Mouse (Mus musculus): Measurements from ENCODE around the gene Muc16. TPM values are rescaled to one million over a fixed set of nuclear protein-coding genes. Genes with fewer than 3 reads are reported as not detected.

Gene Muc16
- total RNA-seq (2014; fragmentation: Nextera tagmentation) (not detected in 2 replicates), total RNA-seq (2017) (0.06 and 0.22 TPM in 2 replicates), polyA plus RNA-seq (2012) (not detected in 2 replicates)

GRCm38 (mm10) chr9:18674480-18675154 is at the start of gene Muc16:
Gene Muc16 (minus strand): TSS chr9:18674530.
- ATAC-seq (ENCODE audit: extremely low read depth, insufficient number of reproducible peaks, low FRiP score, poor library complexity, severe bottlenecking), result no peak
- no peaks in the 10 kb centered on the region for H3K4me1 ChIP-seq (ENCODE audit: insufficient read depth, low read depth, low read length)
- no peak for DNase-seq (ENCODE audit: low spot score)
- TF ChIP-seq GATA1 (IDR thresholded peaks at IDR 0.05; ENCODE audit: borderline replicate concordance, low read length) (no peak), TAL1 (conservative IDR thresholded peaks at IDR 0.05; ENCODE audit: low read depth, low read length) (no peak), POLR2AphosphoS5 (IDR thresholded peaks at IDR 0.05; ENCODE audit: insufficient replicate concordance, low read depth, low read length) (no peak), GATA2 (IDR thresholded peaks at IDR 0.05; ENCODE audit: borderline replicate concordance, low read depth, low read length) (no peak), CTCF (IDR thresholded peaks at IDR 0.05; ENCODE audit: low read depth, low read length) (no peak)
- H3K36me3 ChIP-seq (replicated peaks), result no peaks in the 10 kb centered on the region
- H3K4me3 ChIP-seq (ENCODE audit: low read depth, low read length), result no peak within 1 kb of the TSS
- no peaks in the 10 kb centered on the region for H3K9me3 ChIP-seq (replicated peaks)
- H3K27me3 ChIP-seq (ENCODE audit: insufficient read depth, low read length), result no peaks in the 10 kb centered on the region

GRCm38 (mm10) chr9:18722712-18723099 is 48.4 kb upstream of the Muc16 start:
- TF ChIP-seq POLR2AphosphoS5 (IDR thresholded peaks at IDR 0.05; ENCODE audit: insufficient replicate concordance, low read depth, low read length) (no peak), TAL1 (conservative IDR thresholded peaks at IDR 0.05; ENCODE audit: low read depth, low read length) (no peak), CTCF (IDR thresholded peaks at IDR 0.05; ENCODE audit: low read depth, low read length) (no peak), GATA1 (IDR thresholded peaks at IDR 0.05; ENCODE audit: borderline replicate concordance, low read length) (no peak), GATA2 (IDR thresholded peaks at IDR 0.05; ENCODE audit: borderline replicate concordance, low read depth, low read length) (no peak)
- no peaks in the 10 kb centered on the region for H3K27me3 ChIP-seq (ENCODE audit: insufficient read depth, low read length)
- no peak for ATAC-seq (ENCODE audit: extremely low read depth, insufficient number of reproducible peaks, low FRiP score, poor library complexity, severe bottlenecking)
- H3K4me3 ChIP-seq (ENCODE audit: low read depth, low read length), result no peak overlapping the region
- H3K36me3 ChIP-seq (replicated peaks), result no peaks in the 10 kb centered on the region
- DNase-seq (ENCODE audit: low spot score), result no peak
- no peaks in the 10 kb centered on the region for H3K4me1 ChIP-seq (ENCODE audit: insufficient read depth, low read depth, low read length)
- no peaks in the 10 kb centered on the region for H3K9me3 ChIP-seq (replicated peaks)

DNA sequence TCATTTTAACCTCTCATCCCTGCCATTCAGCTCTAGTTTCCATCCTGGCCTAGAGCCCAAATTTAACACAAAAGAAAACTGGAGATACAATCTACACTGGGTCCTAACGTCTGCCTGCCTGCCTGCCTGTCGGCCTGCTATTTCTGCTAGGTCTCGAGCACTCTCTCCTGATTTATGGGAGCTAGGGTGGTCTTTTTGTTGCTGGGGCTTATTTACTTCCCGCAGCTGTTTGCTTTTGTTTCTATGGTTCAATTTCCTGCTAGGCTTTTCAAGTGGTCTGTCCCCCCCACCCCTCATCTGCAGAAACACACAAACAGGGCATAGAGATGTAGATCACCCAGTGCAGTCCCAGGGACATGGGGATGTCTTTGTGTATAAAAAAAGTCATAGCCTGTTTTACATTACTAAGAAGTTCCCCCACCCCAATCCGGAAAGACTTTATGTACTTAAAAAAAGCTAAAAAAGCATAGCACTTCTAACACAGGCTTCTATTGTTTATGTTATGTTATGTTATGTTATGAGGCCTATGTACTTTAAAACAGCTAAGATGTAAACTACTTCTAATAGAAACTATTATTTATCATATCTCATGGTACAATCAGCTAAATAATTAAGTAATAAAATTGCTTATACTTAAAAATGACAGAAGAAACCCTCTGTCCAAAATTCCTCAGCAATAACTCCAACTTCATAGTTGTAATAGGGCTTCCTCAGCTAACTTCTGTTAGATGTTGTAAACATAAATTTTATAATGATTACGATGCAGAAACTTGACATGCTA is 47.8 kb upstream of the Muc16 start:
- H3K4me1 ChIP-seq (ENCODE audit: insufficient read depth, low read depth, low read length), result no peaks in the 10 kb centered on the region
- no peak overlapping the region for H3K4me3 ChIP-seq (ENCODE audit: low read depth, low read length)
- ATAC-seq (ENCODE audit: extremely low read depth, insufficient number of reproducible peaks, low FRiP score, poor library complexity, severe bottlenecking) (no peak), DNase-seq (ENCODE audit: low spot score) (no peak)
- no peaks in the 10 kb centered on the region for H3K36me3 ChIP-seq (replicated peaks)
- no peaks in the 10 kb centered on the region for H3K27me3 ChIP-seq (ENCODE audit: insufficient read depth, low read length)
- TF ChIP-seq GATA1 (IDR thresholded peaks at IDR 0.05; ENCODE audit: borderline replicate concordance, low read length), result no peak
- TF ChIP-seq TAL1 (conservative IDR thresholded peaks at IDR 0.05; ENCODE audit: low read depth, low read length), result no peak
- no peak for TF ChIP-seq GATA2 (IDR thresholded peaks at IDR 0.05; ENCODE audit: borderline replicate concordance, low read depth, low read length)
- no peak for TF ChIP-seq CTCF (IDR thresholded peaks at IDR 0.05; ENCODE audit: low read depth, low read length)
- TF ChIP-seq POLR2AphosphoS5 (IDR thresholded peaks at IDR 0.05; ENCODE audit: insufficient replicate concordance, low read depth, low read length), result no peak
- H3K9me3 ChIP-seq (replicated peaks), result no peaks in the 10 kb centered on the region

GRCm38 (mm10) chr9:18721011-18721410 is 46.7 kb upstream of the Muc16 start:
- no peak for ATAC-seq (ENCODE audit: extremely low read depth, insufficient number of reproducible peaks, low FRiP score, poor library complexity, severe bottlenecking)

GRCm38 (mm10) chr9:18705628-18706027 is 31.3 kb upstream of the Muc16 start:
- DNase-seq (ENCODE audit: low spot score), result no peak

More at GRCm38 (mm10) chr9:18721011-18721410, 46.7 kb upstream of the Muc16 start:
- DNase-seq (ENCODE audit: low spot score), result no peak
- no peak overlapping the region for H3K4me3 ChIP-seq (ENCODE audit: low read depth, low read length)
- no peak for TF ChIP-seq GATA2 (IDR thresholded peaks at IDR 0.05; ENCODE audit: borderline replicate concordance, low read depth, low read length)
- no peak for TF ChIP-seq GATA1 (IDR thresholded peaks at IDR 0.05; ENCODE audit: borderline replicate concordance, low read length)
- no peak for TF ChIP-seq CTCF (IDR thresholded peaks at IDR 0.05; ENCODE audit: low read depth, low read length)
- TF ChIP-seq TAL1 (conservative IDR thresholded peaks at IDR 0.05; ENCODE audit: low read depth, low read length), result no peak
- TF ChIP-seq POLR2AphosphoS5 (IDR thresholded peaks at IDR 0.05; ENCODE audit: insufficient replicate concordance, low read depth, low read length), result no peak
- H3K27me3 ChIP-seq (ENCODE audit: insufficient read depth, low read length), result no peaks in the 10 kb centered on the region
- H3K4me1 ChIP-seq (ENCODE audit: insufficient read depth, low read depth, low read length), result no peaks in the 10 kb centered on the region
- H3K9me3 ChIP-seq (replicated peaks), result no peaks in the 10 kb centered on the region
- no peaks in the 10 kb centered on the region for H3K36me3 ChIP-seq (replicated peaks)

DNA sequence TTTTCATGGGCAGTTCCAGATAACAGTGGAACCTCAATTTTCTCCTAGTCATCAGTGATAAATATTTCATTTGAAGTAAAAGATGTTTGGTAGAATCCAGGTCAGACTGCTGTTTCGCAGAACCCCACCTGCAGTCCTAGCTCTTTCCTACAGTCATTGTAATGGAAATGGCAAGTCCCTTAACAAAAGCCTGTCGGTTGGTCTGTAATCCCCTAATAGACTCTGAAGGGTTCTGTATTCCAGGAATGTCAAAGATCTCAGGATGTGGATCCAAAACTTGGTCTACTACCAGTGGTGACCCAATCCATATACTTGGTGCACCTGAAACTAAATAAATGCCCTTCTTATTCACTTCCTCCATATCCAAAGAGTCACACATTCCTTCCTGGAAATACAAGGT is 76.0 kb downstream of the Muc16 start:
- no peaks in the 10 kb centered on the region for H3K36me3 ChIP-seq (replicated peaks)
- ATAC-seq (ENCODE audit: extremely low read depth, insufficient number of reproducible peaks, low FRiP score, poor library complexity, severe bottlenecking) (no peak), DNase-seq (ENCODE audit: low spot score) (no peak)
- no peaks in the 10 kb centered on the region for H3K4me1 ChIP-seq (ENCODE audit: insufficient read depth, low read depth, low read length)
- H3K4me3 ChIP-seq (ENCODE audit: low read depth, low read length), result no peak overlapping the region
- no peaks in the 10 kb centered on the region for H3K9me3 ChIP-seq (replicated peaks)
- TF ChIP-seq GATA2 (IDR thresholded peaks at IDR 0.05; ENCODE audit: borderline replicate concordance, low read depth, low read length) (no peak), POLR2AphosphoS5 (IDR thresholded peaks at IDR 0.05; ENCODE audit: insufficient replicate concordance, low read depth, low read length) (no peak), TAL1 (conservative IDR thresholded peaks at IDR 0.05; ENCODE audit: low read depth, low read length) (no peak), CTCF (IDR thresholded peaks at IDR 0.05; ENCODE audit: low read depth, low read length) (no peak), GATA1 (IDR thresholded peaks at IDR 0.05; ENCODE audit: borderline replicate concordance, low read length) (no peak)
- no peaks in the 10 kb centered on the region for H3K27me3 ChIP-seq (ENCODE audit: insufficient read depth, low read length)

More at GRCm38 (mm10) chr9:18705628-18706027, 31.3 kb upstream of the Muc16 start:
- TF ChIP-seq TAL1 (conservative IDR thresholded peaks at IDR 0.05; ENCODE audit: low read depth, low read length) (no peak), GATA1 (IDR thresholded peaks at IDR 0.05; ENCODE audit: borderline replicate concordance, low read length) (no peak), CTCF (IDR thresholded peaks at IDR 0.05; ENCODE audit: low read depth, low read length) (no peak), POLR2AphosphoS5 (IDR thresholded peaks at IDR 0.05; ENCODE audit: insufficient replicate concordance, low read depth, low read length) (no peak), GATA2 (IDR thresholded peaks at IDR 0.05; ENCODE audit: borderline replicate concordance, low read depth, low read length) (no peak)
- Histone ChIP-seq H3K4me1 (ENCODE audit: insufficient read depth, low read depth, low read length) (no peaks in the 10 kb centered on the region), H3K27me3 (ENCODE audit: insufficient read depth, low read length) (no peaks in the 10 kb centered on the region), H3K4me3 (ENCODE audit: low read depth, low read length) (no peak overlapping the region), H3K36me3 (replicated peaks) (no peaks in the 10 kb centered on the region), H3K9me3 (replicated peaks) (no peaks in the 10 kb centered on the region)
- no peak for ATAC-seq (ENCODE audit: extremely low read depth, insufficient number of reproducible peaks, low FRiP score, poor library complexity, severe bottlenecking)
